Mouse (Mus musculus) skeletal muscle tissue, adult 2 months (tissue): Measurements from ENCODE around the gene Dnajb1.
A peak's percentile ranks its signal among the peaks of the same experiment; 100 is the strongest.

Experiments
- DNase-seq: peaks from one replicate; pipeline ENCODE4 v3.0.0-alpha.2; 2012; ENCODE audit warnings: low read depth, low spot score

Gene Dnajb1

DNA sequence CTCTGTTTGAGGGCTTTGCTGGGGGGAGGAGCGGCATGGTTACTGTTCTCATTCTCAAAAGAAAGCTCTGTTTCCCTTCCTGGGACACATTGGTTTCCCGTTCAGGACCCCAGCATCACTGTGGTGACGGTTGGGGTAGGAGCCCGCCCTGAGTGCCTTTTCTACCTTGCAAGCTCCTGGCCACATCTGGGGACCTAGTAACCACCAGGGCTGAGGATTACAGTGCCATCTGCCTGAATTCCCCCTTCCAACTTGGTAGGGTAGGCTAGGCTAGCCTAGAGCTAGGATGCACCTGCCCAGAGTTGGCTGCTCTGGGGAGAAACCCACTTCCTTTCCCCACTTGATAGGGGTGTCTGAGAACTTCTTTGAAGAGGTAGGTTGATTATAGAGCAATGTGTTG lies 3.9 kb downstream of the Dnajb1 start:
- no peak for DNase-seq

DNA sequence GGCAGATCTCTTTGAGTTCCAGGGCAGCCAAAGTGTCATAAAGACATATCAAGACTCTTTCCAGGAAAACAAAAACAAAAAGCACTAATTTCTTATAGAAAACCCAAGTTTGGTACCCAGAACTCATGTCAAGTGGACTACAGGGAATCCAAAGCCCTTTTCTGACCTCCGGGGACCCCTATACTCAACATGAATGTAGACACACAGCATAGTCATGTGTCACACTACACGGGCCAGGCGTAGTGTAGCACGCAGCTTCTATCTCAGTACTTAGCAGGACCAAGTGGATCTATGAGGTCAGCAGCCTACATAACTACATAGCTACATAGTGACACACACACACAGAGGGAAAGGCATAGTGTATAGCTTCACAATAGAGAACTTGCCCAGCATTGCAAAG lies 5.7 kb downstream of the Dnajb1 start:
- no peak for DNase-seq

- DNase-seq: no peak
These were observed 8.6 kb downstream of the Dnajb1 start for GRCm38 (mm10) chr8:83616625-83617024.

DNA sequence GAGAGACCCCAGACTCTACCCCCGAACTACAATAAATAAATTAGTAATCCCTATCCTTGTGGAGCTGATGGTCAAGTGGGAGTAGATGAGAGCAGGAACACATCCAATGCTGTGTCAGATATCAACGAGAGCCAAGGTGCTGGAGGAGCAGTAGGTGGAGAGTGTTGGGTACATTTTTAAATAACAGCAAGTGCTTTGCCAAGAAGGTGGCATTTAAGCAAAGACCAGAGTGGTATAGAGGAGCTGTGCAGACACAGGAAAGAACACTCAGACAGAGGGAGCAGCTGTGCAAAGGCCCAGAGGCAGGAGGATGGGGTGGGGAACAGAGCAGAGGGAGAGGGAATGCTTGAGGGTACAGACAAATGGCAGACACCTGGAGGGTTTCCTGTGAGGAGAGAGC lies 9.1 kb downstream of the Dnajb1 start:
- no peak for DNase-seq

DNA sequence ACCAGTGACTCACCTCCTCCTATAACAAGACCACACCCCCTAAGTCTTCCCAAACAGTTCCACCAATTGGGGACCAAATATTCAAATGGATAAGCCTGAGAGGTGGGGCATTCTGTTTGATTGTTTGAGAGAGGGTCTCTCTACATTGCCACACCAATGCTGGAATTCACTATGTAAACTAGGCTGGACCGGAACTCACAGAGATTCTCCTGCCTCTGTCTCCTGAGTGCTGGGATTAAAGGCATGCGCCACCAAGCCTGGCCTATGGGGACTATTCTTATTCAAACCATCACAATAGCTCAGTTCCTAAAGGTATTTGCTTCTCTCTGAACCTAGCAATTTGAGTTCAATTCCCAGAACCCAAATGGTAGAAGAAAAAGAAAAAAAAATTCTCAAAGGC lies 10.6 kb downstream of the Dnajb1 start:
- DNase-seq: no peak

DNA sequence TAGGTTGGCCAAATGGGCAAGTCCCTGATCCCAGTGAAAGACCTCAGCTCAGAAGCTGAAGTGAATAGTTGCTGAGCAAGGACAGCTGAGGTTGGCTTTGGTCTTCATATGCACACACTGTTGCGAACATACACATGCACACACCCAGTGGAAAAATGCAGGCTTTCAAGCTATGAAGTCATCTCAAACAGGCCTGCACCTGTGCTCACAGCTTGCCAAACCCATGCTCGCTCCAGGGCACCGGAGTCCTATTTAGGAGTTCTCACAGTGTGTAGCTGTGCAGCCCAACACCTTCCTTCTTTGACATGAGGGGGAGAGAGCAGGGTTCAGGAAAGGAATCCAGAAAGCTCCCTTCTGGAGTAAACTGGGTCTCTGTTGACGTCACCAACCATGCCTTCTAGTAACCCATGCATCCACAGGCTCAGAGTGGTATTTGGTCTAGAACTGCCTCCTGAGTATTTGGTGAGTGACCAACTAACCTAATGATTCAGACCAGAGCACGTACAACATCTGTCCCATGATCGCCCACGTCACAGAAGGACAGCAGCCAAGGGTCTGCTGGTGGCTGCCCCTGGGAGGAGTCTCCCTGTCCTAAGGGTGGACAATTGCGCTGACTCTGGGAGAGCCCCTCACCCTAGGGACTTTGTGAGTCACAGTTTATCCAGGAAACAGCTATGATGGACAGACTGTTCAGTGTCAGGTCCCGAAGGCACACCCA lies 11.7 kb downstream of the Dnajb1 start:
- DNase-seq: no peak

DNA sequence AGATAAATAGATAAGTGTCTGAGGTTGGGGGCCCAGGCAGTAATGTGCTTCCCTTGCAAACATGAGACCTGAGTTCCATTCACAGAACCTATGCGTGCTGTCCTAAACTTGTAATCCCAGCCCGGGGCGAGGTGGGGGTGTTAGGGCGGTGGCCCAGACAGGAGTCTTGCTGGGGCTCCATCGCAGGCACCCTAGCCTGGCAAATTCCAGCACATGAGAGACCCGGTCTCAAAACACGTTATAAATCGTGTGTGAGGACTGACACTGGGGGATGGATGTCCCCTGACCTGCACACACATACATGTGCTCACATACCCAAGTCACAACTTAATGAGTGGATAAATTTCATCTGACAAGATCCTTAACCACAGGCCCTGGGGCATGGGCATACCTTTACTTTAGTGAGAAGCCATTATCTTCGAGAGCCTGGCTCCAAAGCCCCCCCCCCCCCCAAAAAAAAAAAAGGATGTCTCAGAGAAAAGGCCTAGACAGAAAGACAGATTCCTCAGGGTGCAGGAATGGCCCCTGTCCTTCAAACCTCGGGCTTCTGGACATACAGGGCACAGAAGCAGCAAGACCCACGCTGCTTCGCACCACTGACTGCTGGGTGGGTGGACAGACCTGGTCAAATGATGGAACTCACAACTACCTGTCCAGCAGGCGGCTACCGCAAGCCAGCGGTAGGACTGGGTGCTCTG lies 13.8 kb downstream of the Dnajb1 start:
- no peak for DNase-seq

DNA sequence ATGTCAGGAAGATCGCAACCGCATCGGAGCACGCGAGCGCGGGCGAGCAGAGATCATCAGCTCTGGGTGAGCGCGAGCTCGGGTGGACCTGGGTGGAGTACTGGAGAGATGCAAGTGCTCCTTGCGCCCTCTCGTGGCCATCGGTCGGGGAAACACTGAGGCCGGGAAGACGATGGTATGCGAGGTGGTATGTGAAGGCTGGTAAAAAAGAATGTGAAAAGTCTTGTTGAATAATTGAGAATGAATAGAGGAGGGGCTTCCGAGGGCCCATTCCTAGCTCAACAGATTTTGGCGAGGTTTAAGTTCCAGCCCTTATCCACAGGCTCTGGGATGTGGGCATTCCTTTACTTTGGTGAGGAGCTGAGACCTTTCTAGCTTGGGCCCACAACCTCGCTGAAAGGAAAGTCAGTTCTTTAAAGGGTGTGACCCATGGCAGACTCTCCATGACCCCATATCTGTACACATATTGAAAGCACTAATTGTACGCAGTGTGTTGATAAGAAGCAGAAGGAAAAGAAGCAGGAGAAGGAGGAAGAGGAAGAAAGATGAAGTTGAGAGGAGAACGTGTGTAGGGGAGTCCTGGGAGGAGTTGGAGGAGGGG lies 14.5 kb downstream of the Dnajb1 start:
- peak; percentile 48 for DNase-seq

GRCm38 (mm10) chr8:83623549-83623948 lies 15.6 kb downstream of the Dnajb1 start:
- DNase-seq: no peak

- no peak for DNase-seq
These were observed 16.7 kb downstream of the Dnajb1 start for GRCm38 (mm10) chr8:83624739-83625138.

GRCm38 (mm10) chr8:83625676-83626299 lies 17.8 kb downstream of the Dnajb1 start:
- DNase-seq: no peak

GRCm38 (mm10) chr8:83632083-83632707 lies 24.2 kb downstream of the Dnajb1 start:
- no peak for DNase-seq

GRCm38 (mm10) chr8:83638856-83639255 lies 30.9 kb downstream of the Dnajb1 start:
- DNase-seq: no peak

GRCm38 (mm10) chr8:83639649-83640048 lies 31.7 kb downstream of the Dnajb1 start:
- no peak for DNase-seq

- DNase-seq: no peak
These were observed 39.5 kb downstream of the Dnajb1 start for GRCm38 (mm10) chr8:83647511-83647910.

- DNase-seq: no peak
These were observed 40.0 kb downstream of the Dnajb1 start for GRCm38 (mm10) chr8:83648031-83648430.

- DNase-seq: no peak
These were observed 41.7 kb downstream of the Dnajb1 start for GRCm38 (mm10) chr8:83649699-83650098.

DNA sequence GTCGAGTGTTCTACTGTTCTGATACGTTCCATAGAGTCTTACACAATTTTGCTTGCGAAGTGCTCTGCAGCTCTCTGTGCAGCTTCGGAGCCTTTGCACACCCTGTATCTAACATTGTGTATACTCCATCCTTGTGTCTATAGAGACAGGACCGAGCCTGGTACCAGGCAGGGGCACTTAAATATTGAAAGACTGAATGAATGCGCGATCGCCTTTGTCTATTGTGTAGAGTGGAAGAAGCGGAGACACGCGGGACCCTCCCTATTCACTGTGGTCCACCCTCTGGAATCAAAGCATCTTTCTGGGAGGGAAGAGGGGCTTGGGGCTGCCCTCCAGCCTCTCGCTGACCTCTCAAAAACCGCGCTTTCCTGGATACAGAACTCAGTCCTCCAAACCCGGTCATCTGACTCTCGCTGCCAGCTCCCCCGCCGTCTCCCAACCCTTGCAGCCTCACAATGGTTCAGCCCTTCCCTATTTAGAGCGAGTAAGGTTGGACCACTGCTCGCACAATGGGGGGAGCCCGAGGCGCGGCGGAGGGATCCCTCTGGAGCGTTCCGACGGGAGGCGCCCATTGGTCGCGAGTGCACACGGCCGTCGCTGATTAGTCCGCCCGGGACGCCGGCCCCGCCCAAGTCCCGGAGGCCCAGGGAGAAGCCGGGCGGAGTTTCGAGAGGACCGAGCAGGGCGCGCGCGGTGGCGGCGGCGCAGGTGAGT lies 44.2 kb downstream of the Dnajb1 start, which contains the start of gene Gipc1:
Gipc1 (plus strand) TSS at position 648 of the 714 bp plus-strand sequence.
- peak; percentile 94 for DNase-seq

GRCm38 (mm10) chr8:83652744-83653661 lies 45.0 kb downstream of the Dnajb1 start:
- no peak for DNase-seq

- DNase-seq: no peak
These were observed 45.6 kb downstream of the Dnajb1 start for GRCm38 (mm10) chr8:83653662-83654017.
